Mouse (Mus musculus): ENCODE data around the gene Gm49337. TPM values are rescaled to one million over a fixed set of nuclear protein-coding genes. Genes with fewer than 3 reads are reported as not detected.
A peak's percentile ranks its signal among the peaks of the same experiment; 100 is the strongest.

Gm49337 gene
- polyA plus RNA-seq (2015; fragmentation: Nextera tagmentation; extraction: Ambion mirVana) = not detected in 2 replicates

- Histone ChIP-seq H3K27ac (peak within 1 kb of the TSS; percentile 86), H3K4me3 (no peak within 1 kb of the TSS), H3K9me3 (replicated peaks) (no peaks in the 10 kb centered on the region), H3K9ac (no peak within 1 kb of the TSS), H3K27me3 (no peaks in the 10 kb centered on the region), H3K4me1 (replicated peaks) (peaks cover 37% of the 10 kb centered on the region), H3K4me2 (no peak within 1 kb of the TSS), H3K36me3 (no peaks in the 10 kb centered on the region)
- WGBS = 89% methylated on average over 6 of the region's 6 CpGs
- ATAC-seq (replicated peaks; ENCODE audit: insufficient number of reproducible peaks, insufficient read depth, low FRiP score, low read depth) = no peak
These were observed at the start of gene Gm49337, which contains the start of gene 1700042G07Rik for GRCm38 (mm10) chr4:116173072-116173471. Gm49337 (plus strand) TSS chr4:116173384. 1700042G07Rik (plus strand) TSS chr4:116173372.

- H3K27ac ChIP-seq = peak within 1 kb of the TSS; percentile 83
- H3K9ac ChIP-seq = peak within 1 kb of the TSS; percentile 64
- no peaks in the 10 kb centered on the region for H3K36me3 ChIP-seq
- no peaks in the 10 kb centered on the region for H3K27me3 ChIP-seq
- 6% methylated on average over 24 of the region's 24 CpGs for WGBS
- peaks cover 10% of the 10 kb centered on the region for H3K4me1 ChIP-seq (replicated peaks)
- peak; percentile 99 for ATAC-seq (replicated peaks; ENCODE audit: insufficient number of reproducible peaks, insufficient read depth, low FRiP score, low read depth)
- H3K9me3 ChIP-seq (replicated peaks) = no peaks in the 10 kb centered on the region
- H3K4me3 ChIP-seq = peak within 1 kb of the TSS; percentile 68
- peak within 1 kb of the TSS; percentile 77 for H3K4me2 ChIP-seq
These were observed 49.3 kb upstream of the Gm49337 start, which contains the start of the genes Rad54l and Pomgnt1 for GRCm38 (mm10) chr4:116123602-116124519. Rad54l (minus strand) TSS chr4:116123690. Pomgnt1 (plus strand) TSS chr4:116123840.

- H3K9ac ChIP-seq = no peak overlapping the region
- H3K36me3 ChIP-seq = no peaks in the 10 kb centered on the region
- no peaks in the 10 kb centered on the region for H3K27me3 ChIP-seq
- no peak overlapping the region for H3K4me2 ChIP-seq
- H3K9me3 ChIP-seq (replicated peaks) = no peaks in the 10 kb centered on the region
- ATAC-seq (replicated peaks; ENCODE audit: insufficient number of reproducible peaks, insufficient read depth, low FRiP score, low read depth) = no peak
- H3K27ac ChIP-seq = no peak overlapping the region
- H3K4me3 ChIP-seq = no peak overlapping the region
- peaks cover 10% of the 10 kb centered on the region for H3K4me1 ChIP-seq (replicated peaks)
- 84% methylated on average over 4 of the region's 4 CpGs for WGBS
These were observed 47.3 kb upstream of the Gm49337 start for GRCm38 (mm10) chr4:116125803-116126386.

GRCm38 (mm10) chr4:116127956-116128355 is 45.2 kb upstream of the Gm49337 start:
- Histone ChIP-seq H3K36me3 (no peaks in the 10 kb centered on the region), H3K4me1 (replicated peaks) (peaks cover 7% of the 10 kb centered on the region), H3K27me3 (no peaks in the 10 kb centered on the region), H3K9me3 (replicated peaks) (no peaks in the 10 kb centered on the region), H3K4me3 (no peak overlapping the region), H3K27ac (no peak overlapping the region), H3K4me2 (no peak overlapping the region), H3K9ac (no peak overlapping the region)
- WGBS = 72% methylated on average over 6 of the region's 6 CpGs
- ATAC-seq (replicated peaks; ENCODE audit: insufficient number of reproducible peaks, insufficient read depth, low FRiP score, low read depth) = no peak

- H3K36me3 ChIP-seq = no peaks in the 10 kb centered on the region
- H3K27ac ChIP-seq = no peak overlapping the region
- WGBS = 82% methylated on average over 4 of the region's 4 CpGs
- H3K4me3 ChIP-seq = no peak overlapping the region
- H3K27me3 ChIP-seq = no peaks in the 10 kb centered on the region
- no peak overlapping the region for H3K4me2 ChIP-seq
- no peak overlapping the region for H3K9ac ChIP-seq
- no peaks in the 10 kb centered on the region for H3K4me1 ChIP-seq (replicated peaks)
- no peak for ATAC-seq (replicated peaks; ENCODE audit: insufficient number of reproducible peaks, insufficient read depth, low FRiP score, low read depth)
- H3K9me3 ChIP-seq (replicated peaks) = no peaks in the 10 kb centered on the region
These were observed 40.1 kb upstream of the Gm49337 start for GRCm38 (mm10) chr4:116133126-116133525.

- no peak overlapping the region for H3K4me3 ChIP-seq
- H3K4me1 ChIP-seq (replicated peaks) = no peaks in the 10 kb centered on the region
- H3K27me3 ChIP-seq = no peaks in the 10 kb centered on the region
- no peak overlapping the region for H3K9ac ChIP-seq
- 32% methylated on average over 2 of the region's 2 CpGs for WGBS
- no peak overlapping the region for H3K27ac ChIP-seq
- H3K9me3 ChIP-seq (replicated peaks) = no peaks in the 10 kb centered on the region
- H3K36me3 ChIP-seq = no peaks in the 10 kb centered on the region
- no peak for ATAC-seq (replicated peaks; ENCODE audit: insufficient number of reproducible peaks, insufficient read depth, low FRiP score, low read depth)
- no peak overlapping the region for H3K4me2 ChIP-seq
These were observed 38.2 kb upstream of the Gm49337 start for GRCm38 (mm10) chr4:116134990-116135389.

- no peak overlapping the region for H3K4me2 ChIP-seq
- H3K4me1 ChIP-seq (replicated peaks) = peaks cover 6% of the 10 kb centered on the region; the same call in 1 of the 2 replicates
- H3K4me3 ChIP-seq = no peak overlapping the region
- no peaks in the 10 kb centered on the region for H3K9me3 ChIP-seq (replicated peaks)
- no peaks in the 10 kb centered on the region for H3K36me3 ChIP-seq
- no peaks in the 10 kb centered on the region for H3K27me3 ChIP-seq
- H3K27ac ChIP-seq = no peak overlapping the region
- WGBS = 40% methylated on average over 13 of the region's 13 CpGs
- ATAC-seq (replicated peaks; ENCODE audit: insufficient number of reproducible peaks, insufficient read depth, low FRiP score, low read depth) = peak; percentile 27; the same call in 1 of the 2 replicates
- no peak overlapping the region for H3K9ac ChIP-seq
These were observed 35.7 kb upstream of the Gm49337 start for GRCm38 (mm10) chr4:116137421-116137996.

GRCm38 (mm10) chr4:116140801-116141574 is 32.2 kb upstream of the Gm49337 start:
- H3K27ac ChIP-seq = no peak overlapping the region
- H3K4me1 ChIP-seq (replicated peaks) = peaks cover 25% of the 10 kb centered on the region
- no peak for ATAC-seq (replicated peaks; ENCODE audit: insufficient number of reproducible peaks, insufficient read depth, low FRiP score, low read depth)
- no peaks in the 10 kb centered on the region for H3K9me3 ChIP-seq (replicated peaks)
- H3K4me2 ChIP-seq = no peak overlapping the region
- no peak overlapping the region for H3K4me3 ChIP-seq
- no peak overlapping the region for H3K9ac ChIP-seq
- H3K27me3 ChIP-seq = no peaks in the 10 kb centered on the region
- WGBS = 72% methylated on average over 7 of the region's 7 CpGs
- no peaks in the 10 kb centered on the region for H3K36me3 ChIP-seq

- Histone ChIP-seq H3K36me3 (no peaks in the 10 kb centered on the region), H3K9ac (no peak overlapping the region), H3K4me1 (replicated peaks) (peaks cover 25% of the 10 kb centered on the region), H3K27me3 (no peaks in the 10 kb centered on the region), H3K4me3 (no peak overlapping the region), H3K9me3 (replicated peaks) (no peaks in the 10 kb centered on the region), H3K4me2 (no peak overlapping the region), H3K27ac (no peak overlapping the region)
- WGBS = 90% methylated on average over 1 of the region's 1 CpGs
- ATAC-seq (replicated peaks; ENCODE audit: insufficient number of reproducible peaks, insufficient read depth, low FRiP score, low read depth) = no peak
These were observed 31.4 kb upstream of the Gm49337 start for GRCm38 (mm10) chr4:116141736-116142135.

GRCm38 (mm10) chr4:116142269-116142668 is 30.9 kb upstream of the Gm49337 start:
- Histone ChIP-seq H3K4me3 (no peak overlapping the region), H3K4me1 (replicated peaks) (peaks cover 25% of the 10 kb centered on the region), H3K9me3 (replicated peaks) (no peaks in the 10 kb centered on the region), H3K9ac (no peak overlapping the region), H3K27ac (no peak overlapping the region), H3K27me3 (no peaks in the 10 kb centered on the region), H3K4me2 (no peak overlapping the region), H3K36me3 (no peaks in the 10 kb centered on the region)
- WGBS = 83% methylated on average over 7 of the region's 7 CpGs
- ATAC-seq (replicated peaks; ENCODE audit: insufficient number of reproducible peaks, insufficient read depth, low FRiP score, low read depth) = no peak

All from heart, embryonic 15.5 days (tissue).